Mouse (Mus musculus): ENCODE measurements around the gene Poll. TPM values are rescaled to one million over a fixed set of nuclear protein-coding genes. Genes with fewer than 3 reads are reported as not detected.

Poll gene
- polyA plus RNA-seq, 1 experiment, result 5.2 TPM

- H3K27ac ChIP-seq (ENCODE audit: control insufficient read depth, insufficient read depth, low read depth, low read length, poor library complexity), result peak overlapping the region; percentile 12; the same call in 1 of the 2 replicates
- peaks cover 11% of the 10 kb centered on the region for H3K4me1 ChIP-seq (ENCODE audit: control insufficient read depth, insufficient read depth, low read length)
- 15% methylated on average over 10 of the region's 10 CpGs for WGBS
- TF ChIP-seq CTCF (IDR thresholded peaks at IDR 0.05; ENCODE audit: control insufficient read depth, insufficient read depth, low read length), result no peak
- no peak for TF ChIP-seq POLR2A (IDR thresholded peaks at IDR 0.05; ENCODE audit: borderline replicate concordance, control insufficient read depth, low read depth, low read length)
- no peak overlapping the region for H3K4me3 ChIP-seq (replicated peaks; ENCODE audit: control insufficient read depth, low read depth, low read length)
These were observed 32.3 kb downstream of the Poll start for GRCm38 (mm10) chr19:45527931-45528534.

GRCm38 (mm10) chr19:45527382-45527781, 32.9 kb downstream of the Poll start:
- 49% methylated on average over 7 of the region's 7 CpGs for WGBS
- TF ChIP-seq CTCF (IDR thresholded peaks at IDR 0.05; ENCODE audit: control insufficient read depth, insufficient read depth, low read length), result no peak
- no peak for TF ChIP-seq POLR2A (IDR thresholded peaks at IDR 0.05; ENCODE audit: borderline replicate concordance, control insufficient read depth, low read depth, low read length)
- Histone ChIP-seq H3K4me1 (ENCODE audit: control insufficient read depth, insufficient read depth, low read length) (peaks cover 11% of the 10 kb centered on the region), H3K4me3 (replicated peaks; ENCODE audit: control insufficient read depth, low read depth, low read length) (no peak overlapping the region), H3K27ac (ENCODE audit: control insufficient read depth, insufficient read depth, low read depth, low read length, poor library complexity) (0 out of 2 replicates have a peak overlapping the region, but pooled peaks have one; percentile 12)

GRCm38 (mm10) chr19:45516264-45516663, 44.1 kb downstream of the Poll start:
- Histone ChIP-seq H3K4me1 (ENCODE audit: control insufficient read depth, insufficient read depth, low read length) (no peaks in the 10 kb centered on the region; the same call in 1 of the 2 replicates), H3K27ac (ENCODE audit: control insufficient read depth, insufficient read depth, low read depth, low read length, poor library complexity) (no peak overlapping the region), H3K4me3 (replicated peaks; ENCODE audit: control insufficient read depth, low read depth, low read length) (no peak overlapping the region)
- 95% methylated on average over 12 of the region's 12 CpGs for WGBS
- no peak for TF ChIP-seq CTCF (IDR thresholded peaks at IDR 0.05; ENCODE audit: control insufficient read depth, insufficient read depth, low read length)
- no peak for TF ChIP-seq POLR2A (IDR thresholded peaks at IDR 0.05; ENCODE audit: borderline replicate concordance, control insufficient read depth, low read depth, low read length)

- Histone ChIP-seq H3K4me3 (replicated peaks; ENCODE audit: control insufficient read depth, low read depth, low read length) (no peak overlapping the region), H3K4me1 (ENCODE audit: control insufficient read depth, insufficient read depth, low read length) (no peaks in the 10 kb centered on the region; the same call in 1 of the 2 replicates), H3K27ac (ENCODE audit: control insufficient read depth, insufficient read depth, low read depth, low read length, poor library complexity) (no peak overlapping the region)
- TF ChIP-seq CTCF (IDR thresholded peaks at IDR 0.05; ENCODE audit: control insufficient read depth, insufficient read depth, low read length) (no peak), POLR2A (IDR thresholded peaks at IDR 0.05; ENCODE audit: borderline replicate concordance, control insufficient read depth, low read depth, low read length) (no peak)
- WGBS, result 95% methylated on average over 2 of the region's 2 CpGs
These were observed 45.0 kb downstream of the Poll start for GRCm38 (mm10) chr19:45515341-45515740.

GRCm38 (mm10) chr19:45511406-45511805, 48.9 kb downstream of the Poll start:
- Histone ChIP-seq H3K4me3 (replicated peaks; ENCODE audit: control insufficient read depth, low read depth, low read length) (no peak overlapping the region), H3K4me1 (ENCODE audit: control insufficient read depth, insufficient read depth, low read length) (no peaks in the 10 kb centered on the region; the same call in 1 of the 2 replicates), H3K27ac (ENCODE audit: control insufficient read depth, insufficient read depth, low read depth, low read length, poor library complexity) (no peak overlapping the region)
- 80% methylated on average over 4 of the region's 4 CpGs for WGBS
- no peak for TF ChIP-seq POLR2A (IDR thresholded peaks at IDR 0.05; ENCODE audit: borderline replicate concordance, control insufficient read depth, low read depth, low read length)

- no peak for TF ChIP-seq POLR2A (IDR thresholded peaks at IDR 0.05; ENCODE audit: borderline replicate concordance, control insufficient read depth, low read depth, low read length)
- no peak for TF ChIP-seq CTCF (IDR thresholded peaks at IDR 0.05; ENCODE audit: control insufficient read depth, insufficient read depth, low read length)
- Histone ChIP-seq H3K4me1 (ENCODE audit: control insufficient read depth, insufficient read depth, low read length) (no peaks in the 10 kb centered on the region; the same call in 1 of the 2 replicates), H3K27ac (ENCODE audit: control insufficient read depth, insufficient read depth, low read depth, low read length, poor library complexity) (no peak overlapping the region), H3K4me3 (replicated peaks; ENCODE audit: control insufficient read depth, low read depth, low read length) (no peak overlapping the region)
- WGBS, result 62% methylated on average over 3 of the region's 3 CpGs
These were observed 49.7 kb downstream of the Poll start for GRCm38 (mm10) chr19:45510680-45511079.

GRCm38 (mm10) chr19:45507531-45507930, 52.8 kb downstream of the Poll start:
- Histone ChIP-seq H3K4me3 (replicated peaks; ENCODE audit: control insufficient read depth, low read depth, low read length) (no peak overlapping the region), H3K4me1 (ENCODE audit: control insufficient read depth, insufficient read depth, low read length) (no peaks in the 10 kb centered on the region), H3K27ac (ENCODE audit: control insufficient read depth, insufficient read depth, low read depth, low read length, poor library complexity) (no peak overlapping the region)
- 94% methylated on average over 19 of the region's 19 CpGs for WGBS
- no peak for TF ChIP-seq CTCF (IDR thresholded peaks at IDR 0.05; ENCODE audit: control insufficient read depth, insufficient read depth, low read length)
- no peak for TF ChIP-seq POLR2A (IDR thresholded peaks at IDR 0.05; ENCODE audit: borderline replicate concordance, control insufficient read depth, low read depth, low read length)

- 83% methylated on average over 7 of the region's 7 CpGs for WGBS
- no peak overlapping the region for H3K27ac ChIP-seq (ENCODE audit: control insufficient read depth, insufficient read depth, low read depth, low read length, poor library complexity)
- no peaks in the 10 kb centered on the region for H3K4me1 ChIP-seq (ENCODE audit: control insufficient read depth, insufficient read depth, low read length)
- TF ChIP-seq POLR2A (IDR thresholded peaks at IDR 0.05; ENCODE audit: borderline replicate concordance, control insufficient read depth, low read depth, low read length) (no peak), CTCF (IDR thresholded peaks at IDR 0.05; ENCODE audit: control insufficient read depth, insufficient read depth, low read length) (no peak)
- no peak overlapping the region for H3K4me3 ChIP-seq (replicated peaks; ENCODE audit: control insufficient read depth, low read depth, low read length)
These were observed 54.9 kb downstream of the Poll start for GRCm38 (mm10) chr19:45505446-45505845.

Other genes with a start within 250 kb of the Poll start
- gene Btrc, start 196.8 kb downstream of the Poll start, polyA plus RNA-seq (2011; ENCODE audit: insufficient read depth, insufficient read length, low replicate concordance, missing spikeins), result 41.4 and 47.7 TPM in 2 replicates
- gene Gm17018, start 84 bp upstream of the Poll start, polyA plus RNA-seq (2011; ENCODE audit: insufficient read depth, insufficient read length, low replicate concordance, missing spikeins), result 16.1 and 32.6 TPM in 2 replicates
- 22.4 and 26.2 TPM in 2 replicates for gene Fbxw4, start 99.8 kb upstream of the Poll start, polyA plus RNA-seq (2011; ENCODE audit: insufficient read depth, insufficient read length, low replicate concordance, missing spikeins)
- not detected in 2 replicates for gene Fgf8, start 182.4 kb upstream of the Poll start, polyA plus RNA-seq (2011; ENCODE audit: insufficient read depth, insufficient read length, low replicate concordance, missing spikeins)
- gene Npm3, start 189.1 kb upstream of the Poll start, polyA plus RNA-seq (2011; ENCODE audit: insufficient read depth, insufficient read length, low replicate concordance, missing spikeins), result 44.1 and 56.0 TPM in 2 replicates
- 51.4 and 80.8 TPM in 2 replicates for gene Mgea5, start 223.3 kb upstream of the Poll start, polyA plus RNA-seq (2011; ENCODE audit: insufficient read depth, insufficient read length, low replicate concordance, missing spikeins)